Mouse (Mus musculus): Measurements from ENCODE around the gene Atp5j2.

GRCm38 (mm10) chr5:145164710-145165109 lies 27.2 kb downstream of the Atp5j2 start:
- TF ChIP-seq CTCF (IDR thresholded peaks at IDR 0.05) = no peak
- TF ChIP-seq POLR2A (IDR thresholded peaks at IDR 0.05; ENCODE audit: insufficient read depth, low read depth, low read length) = no peak
- no peak for TF ChIP-seq EP300 (IDR thresholded peaks at IDR 0.05; ENCODE audit: insufficient read depth, low read depth, low read length)
